Mouse (Mus musculus) neural tube, embryonic 12.5 days (tissue): Measurements from ENCODE around the gene Lrguk. TPM values are rescaled to one million over a fixed set of nuclear protein-coding genes. Genes with fewer than 3 reads are reported as not detected.

ENCODE experiments used
- ATAC-seq: fragments of 200-750 bp; cut with Nextera tagmentation; 2 replicates; pipeline ENCODE4 v1.8.0; 2017; ENCODE audit warnings: low read depth, mild to moderate bottlenecking, moderate TSS enrichment, moderate library complexity; ENCODE audit not compliant: low FRiP score
- H3K27ac ChIP-seq: fragments of 300-500 bp; sonication (generic); 2 replicates; pipeline ENCODE4 v1.5.1; 2016
- H3K27me3 ChIP-seq: fragments of 300-500 bp; sonication (generic); replicated peaks from 2 replicates; pipeline ENCODE4 v1.6.1; 2016; ENCODE audit warnings: mild to moderate bottlenecking
- H3K36me3 ChIP-seq: fragments of 300-500 bp; sonication (generic); 2 replicates; pipeline ENCODE4 v1.6.1; 2016; ENCODE audit warnings: mild to moderate bottlenecking
- H3K4me1 ChIP-seq: fragments of 300-500 bp; sonication (generic); 2 replicates; pipeline ENCODE4 v1.6.1; 2016
- H3K4me2 ChIP-seq: fragments of 300-500 bp; sonication (generic); replicated peaks from 2 replicates; pipeline ENCODE4 v1.6.1; 2016; ENCODE audit warnings: mild to moderate bottlenecking
- H3K4me3 ChIP-seq: fragments of 300-500 bp; sonication (generic); 2 replicates; pipeline ENCODE4 v1.5.1; 2016
- H3K9ac ChIP-seq: fragments of 300-500 bp; sonication (generic); 2 replicates; pipeline ENCODE4 v1.6.1; 2016; ENCODE audit warnings: mild to moderate bottlenecking
- H3K9me3 ChIP-seq: fragments of 300-500 bp; sonication (generic); 2 replicates; pipeline ENCODE4 v1.6.1; 2016; ENCODE audit warnings: mild to moderate bottlenecking
- WGBS: fragments of 180-500 bp; shearing (Covaris S2); methylation state at CpG from one replicate; pipeline ENCODE4 v1.1.7; 2016; 5-methylcytosine and 5-hydroxymethylcytosine counted together
- polyA plus RNA-seq: library from polyadenylated mRNA; unstranded; fragments of >200 nt; fragmentation: Nextera tagmentation; extraction: Ambion mirVana; gene quantifications from 2 replicates; pipeline ENCODE4 v1.2.1, GENCODE M21; 2016

Gene Lrguk
- polyA plus RNA-seq, 1 experiment from 2014 or later = 1.2 TPM

GRCm38 (mm10) chr6:34111406-34111805 is 82.2 kb downstream of the Lrguk start:
- H3K27me3 ChIP-seq = no peaks in the 10 kb centered on the region
- H3K9me3 ChIP-seq = no peaks in the 10 kb centered on the region
- H3K9ac ChIP-seq = no peak overlapping the region
- no peak overlapping the region for H3K27ac ChIP-seq
- H3K4me2 ChIP-seq = no peak overlapping the region
- no peaks in the 10 kb centered on the region for H3K36me3 ChIP-seq
- 58% methylated on average over 6 of the region's 6 CpGs for WGBS
- no peak overlapping the region for H3K4me3 ChIP-seq
- no peak for ATAC-seq
- H3K4me1 ChIP-seq = 0 out of 2 replicates have a peak, but pooled peaks cover 3% of the 10 kb centered on the region

DNA sequence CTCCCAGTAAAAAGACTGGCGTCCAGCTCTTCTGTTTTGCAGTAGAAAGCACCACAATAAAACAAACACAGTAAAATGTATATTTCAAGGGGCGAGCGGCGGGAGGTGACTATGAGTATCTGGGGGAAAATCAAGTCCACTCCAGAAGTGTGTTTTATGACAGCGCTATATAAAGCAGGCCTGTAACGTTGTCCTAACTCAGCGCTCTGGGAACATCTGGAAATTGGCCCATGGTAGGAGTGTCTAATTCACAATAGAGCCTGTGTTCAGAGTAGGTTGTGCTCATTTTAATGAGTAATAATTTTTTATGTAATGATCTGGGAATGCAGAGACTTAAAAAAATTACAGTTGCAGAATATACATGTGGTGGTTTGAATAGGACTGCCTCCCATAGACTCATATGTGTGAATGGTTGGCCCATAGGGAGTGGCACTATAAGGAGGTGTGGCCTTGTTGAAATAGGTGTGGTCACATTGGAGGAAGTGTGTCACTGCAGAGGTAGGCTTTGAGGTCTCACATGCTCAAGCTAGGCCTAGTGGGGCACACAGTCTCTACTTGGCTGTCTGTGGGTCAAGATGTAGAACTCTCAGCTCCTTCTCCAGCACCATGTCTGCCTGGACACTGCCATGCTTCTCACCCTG is 87.7 kb downstream of the Lrguk start:
- no peaks in the 10 kb centered on the region for H3K9me3 ChIP-seq
- no peak overlapping the region for H3K27ac ChIP-seq
- no peaks in the 10 kb centered on the region for H3K4me1 ChIP-seq
- no peaks in the 10 kb centered on the region for H3K36me3 ChIP-seq
- no peaks in the 10 kb centered on the region for H3K27me3 ChIP-seq
- no peak overlapping the region for H3K4me3 ChIP-seq
- no peak overlapping the region for H3K9ac ChIP-seq
- 80% methylated on average over 7 of the region's 7 CpGs for WGBS
- no peak overlapping the region for H3K4me2 ChIP-seq
- ATAC-seq = no peak

GRCm38 (mm10) chr6:34124401-34124800 is 95.2 kb downstream of the Lrguk start:
- 94% methylated on average over 2 of the region's 2 CpGs for WGBS
- H3K27ac ChIP-seq = no peak overlapping the region
- no peak overlapping the region for H3K4me3 ChIP-seq

GRCm38 (mm10) chr6:34129261-34129660 is 100.0 kb downstream of the Lrguk start:
- Histone ChIP-seq H3K4me2 (no peak overlapping the region), H3K27me3 (no peaks in the 10 kb centered on the region), H3K4me1 (no peaks in the 10 kb centered on the region), H3K9me3 (no peaks in the 10 kb centered on the region), H3K36me3 (no peaks in the 10 kb centered on the region), H3K27ac (no peak overlapping the region), H3K9ac (no peak overlapping the region), H3K4me3 (no peak overlapping the region)
- no peak for ATAC-seq
- 78% methylated on average over 2 of the region's 2 CpGs for WGBS

More at GRCm38 (mm10) chr6:34124401-34124800, 95.2 kb downstream of the Lrguk start:
- no peaks in the 10 kb centered on the region for H3K27me3 ChIP-seq
- no peaks in the 10 kb centered on the region for H3K4me1 ChIP-seq
- no peaks in the 10 kb centered on the region for H3K9me3 ChIP-seq
- no peak overlapping the region for H3K4me2 ChIP-seq
- no peak for ATAC-seq
- H3K9ac ChIP-seq = no peak overlapping the region
- no peaks in the 10 kb centered on the region for H3K36me3 ChIP-seq

GRCm38 (mm10) chr6:34132391-34132790 is 103.1 kb downstream of the Lrguk start:
- no peaks in the 10 kb centered on the region for H3K27me3 ChIP-seq
- no peaks in the 10 kb centered on the region for H3K4me1 ChIP-seq
- H3K4me2 ChIP-seq = no peak overlapping the region
- no peak overlapping the region for H3K4me3 ChIP-seq
- WGBS = 88% methylated on average over 9 of the region's 9 CpGs
- no peaks in the 10 kb centered on the region for H3K36me3 ChIP-seq
- no peaks in the 10 kb centered on the region for H3K9me3 ChIP-seq
- ATAC-seq = no peak
- H3K27ac ChIP-seq = no peak overlapping the region
- no peak overlapping the region for H3K9ac ChIP-seq

- Histone ChIP-seq H3K4me1 (no peaks in the 10 kb centered on the region), H3K9me3 (no peaks in the 10 kb centered on the region), H3K4me3 (no peak overlapping the region), H3K36me3 (no peaks in the 10 kb centered on the region), H3K27me3 (no peaks in the 10 kb centered on the region), H3K4me2 (no peak overlapping the region), H3K9ac (no peak overlapping the region), H3K27ac (no peak overlapping the region)
- ATAC-seq = no peak
- 90% methylated on average over 3 of the region's 3 CpGs for WGBS
Observed at GRCm38 (mm10) chr6:34138366-34138765, 109.1 kb downstream of the Lrguk start.

- H3K4me2 ChIP-seq = no peak overlapping the region
- H3K27ac ChIP-seq = no peak overlapping the region
- H3K4me1 ChIP-seq = no peaks in the 10 kb centered on the region
- H3K9ac ChIP-seq = no peak overlapping the region
- no peaks in the 10 kb centered on the region for H3K9me3 ChIP-seq
- 64% methylated on average over 11 of the region's 11 CpGs for WGBS
- H3K36me3 ChIP-seq = no peaks in the 10 kb centered on the region
- no peaks in the 10 kb centered on the region for H3K27me3 ChIP-seq
- H3K4me3 ChIP-seq = no peak overlapping the region
- no peak for ATAC-seq
Observed at GRCm38 (mm10) chr6:34142931-34143330, 113.7 kb downstream of the Lrguk start.

- H3K9me3 ChIP-seq = no peaks in the 10 kb centered on the region
- H3K4me1 ChIP-seq = no peaks in the 10 kb centered on the region
- no peak overlapping the region for H3K4me2 ChIP-seq
- no peaks in the 10 kb centered on the region for H3K27me3 ChIP-seq
- no peaks in the 10 kb centered on the region for H3K36me3 ChIP-seq
- 75% methylated on average over 6 of the region's 6 CpGs for WGBS
- ATAC-seq = no peak
- H3K9ac ChIP-seq = no peak overlapping the region
- no peak overlapping the region for H3K27ac ChIP-seq
- no peak overlapping the region for H3K4me3 ChIP-seq
Observed at GRCm38 (mm10) chr6:34146042-34146441, 116.8 kb downstream of the Lrguk start.

- 86% methylated on average over 3 of the region's 3 CpGs for WGBS
Observed at GRCm38 (mm10) chr6:34148021-34148420, 118.8 kb downstream of the Lrguk start.

DNA sequence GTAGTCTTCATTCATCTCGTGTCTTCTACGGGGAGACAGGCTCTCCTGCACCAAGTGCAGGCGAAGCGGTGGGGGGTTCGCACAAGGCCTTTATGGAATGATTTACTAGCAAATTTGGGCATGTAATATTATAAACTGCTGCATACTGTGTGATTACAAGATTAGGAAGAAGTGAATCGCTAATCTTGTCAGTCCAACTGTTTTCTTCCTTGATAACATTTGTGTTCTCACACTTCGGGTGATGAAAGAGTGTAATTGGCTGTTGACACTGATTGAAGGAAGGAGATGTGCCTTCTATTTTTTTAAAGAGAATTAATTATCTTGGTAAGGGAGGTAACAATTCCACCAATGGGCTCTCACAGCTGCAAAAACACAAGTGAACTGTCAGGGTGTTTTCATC is 119.4 kb downstream of the Lrguk start:
- Histone ChIP-seq H3K27ac (no peak overlapping the region), H3K9me3 (no peaks in the 10 kb centered on the region), H3K4me1 (0 out of 2 replicates have a peak, but pooled peaks cover 3% of the 10 kb centered on the region), H3K36me3 (no peaks in the 10 kb centered on the region), H3K9ac (no peak overlapping the region), H3K4me2 (no peak overlapping the region), H3K27me3 (no peaks in the 10 kb centered on the region), H3K4me3 (no peak overlapping the region)
- ATAC-seq = no peak
- WGBS = 79% methylated on average over 7 of the region's 7 CpGs

More at GRCm38 (mm10) chr6:34148021-34148420, 118.8 kb downstream of the Lrguk start:
- Histone ChIP-seq H3K4me2 (no peak overlapping the region), H3K4me1 (no peaks in the 10 kb centered on the region), H3K36me3 (no peaks in the 10 kb centered on the region), H3K4me3 (no peak overlapping the region), H3K27ac (no peak overlapping the region), H3K9ac (no peak overlapping the region), H3K9me3 (no peaks in the 10 kb centered on the region), H3K27me3 (no peaks in the 10 kb centered on the region)
- no peak for ATAC-seq

- no peak overlapping the region for H3K27ac ChIP-seq
- H3K9ac ChIP-seq = no peak overlapping the region
- peaks cover 6% of the 10 kb centered on the region; the same call in 1 of the 2 replicates for H3K4me1 ChIP-seq
- H3K4me3 ChIP-seq = no peak overlapping the region
- H3K4me2 ChIP-seq = no peak overlapping the region
- H3K36me3 ChIP-seq = no peaks in the 10 kb centered on the region
- no peaks in the 10 kb centered on the region for H3K9me3 ChIP-seq
- no peak for ATAC-seq
- 88% methylated on average over 9 of the region's 9 CpGs for WGBS
- H3K27me3 ChIP-seq = no peaks in the 10 kb centered on the region
Observed at GRCm38 (mm10) chr6:34149066-34149465, 119.8 kb downstream of the Lrguk start.

DNA sequence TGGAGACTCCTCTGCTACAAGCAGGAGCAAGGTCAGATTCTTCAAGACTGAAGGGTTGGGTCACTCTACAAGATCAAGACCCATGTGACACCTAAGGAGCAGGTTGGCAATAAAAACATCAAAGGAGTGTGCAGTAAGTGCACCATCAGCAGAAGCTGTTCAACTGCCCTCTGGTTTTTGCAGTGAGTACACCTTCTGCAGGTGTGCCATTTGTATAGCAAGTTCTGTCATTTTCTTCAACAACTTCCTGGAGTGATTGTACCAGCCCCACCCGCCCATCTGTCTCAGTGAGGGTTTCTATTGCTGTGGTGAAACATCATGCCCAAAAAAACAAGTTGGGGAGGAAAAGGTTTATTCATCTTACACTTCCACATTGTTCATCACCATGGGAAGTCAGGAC is 120.6 kb downstream of the Lrguk start:
- H3K4me3 ChIP-seq = no peak overlapping the region
- no peak overlapping the region for H3K27ac ChIP-seq
- WGBS = 64% methylated on average over 1 of the region's 1 CpGs

More for the DNA sequence above, 120.6 kb downstream of the Lrguk start:
- Histone ChIP-seq H3K27me3 (no peaks in the 10 kb centered on the region), H3K36me3 (no peaks in the 10 kb centered on the region), H3K9me3 (no peaks in the 10 kb centered on the region), H3K4me2 (no peak overlapping the region), H3K4me1 (peaks cover 8% of the 10 kb centered on the region; the same call in 1 of the 2 replicates), H3K9ac (no peak overlapping the region)
- no peak for ATAC-seq
